Mouse (Mus musculus) forebrain, embryonic 10.5 days (tissue): ENCODE data around the gene Mmp25. TPM values are rescaled to one million over a fixed set of nuclear protein-coding genes. Genes with fewer than 3 reads are reported as not detected.

Experiments used
- DNase-seq: peaks from one replicate; pipeline ENCODE4 v3.0.0-alpha.2; 2017; ENCODE audit warnings: low spot score; ENCODE audit errors: extremely low spot score
- H3K27ac ChIP-seq: fragments of 300-500 bp; sonication (generic); 2 replicates; pipeline ENCODE4 v1.5.1; 2016; ENCODE audit warnings: mild to moderate bottlenecking
- H3K27me3 ChIP-seq: fragments of 300-500 bp; sonication (generic); 2 replicates; pipeline ENCODE4 v1.6.1; 2016; ENCODE audit warnings: mild to moderate bottlenecking; ENCODE audit not compliant: poor library complexity, severe bottlenecking
- H3K36me3 ChIP-seq: fragments of 300-500 bp; sonication (generic); replicated peaks from 2 replicates; pipeline ENCODE4 v1.6.1; 2016; ENCODE audit warnings: mild to moderate bottlenecking, moderate library complexity
- H3K4me1 ChIP-seq: fragments of 300-500 bp; sonication (generic); 2 replicates; pipeline ENCODE4 v1.6.1; 2016
- H3K4me3 ChIP-seq: fragments of 300-500 bp; sonication (generic); 2 replicates; pipeline ENCODE4 v1.5.1; 2016; ENCODE audit warnings: mild to moderate bottlenecking, moderate library complexity
- H3K9me3 ChIP-seq: fragments of 300-500 bp; sonication (generic); 2 replicates; pipeline ENCODE4 v1.6.1; 2016; ENCODE audit warnings: mild to moderate bottlenecking, moderate library complexity
- WGBS: fragments of 180-500 bp; shearing (Covaris S2); methylation state at CpG from one replicate; pipeline ENCODE4 v1.1.7; 2016; 5-methylcytosine and 5-hydroxymethylcytosine counted together
- polyA plus RNA-seq: library from polyadenylated mRNA; unstranded; fragments of >200 nt; fragmentation: Nextera tagmentation; extraction: Ambion mirVana; gene quantifications from 2 replicates; pipeline ENCODE4 v1.2.1, GENCODE M21; 2016

Mmp25 gene
- polyA plus RNA-seq, 1 experiment from 2014 or later: 0.84 TPM

- H3K9me3 ChIP-seq: no peaks in the 10 kb centered on the region
- WGBS: 9% methylated on average over 15 of the region's 15 CpGs
- DNase-seq: no peak
- peak overlapping the region; percentile 67 for H3K27ac ChIP-seq
- peaks cover 1% of the 10 kb centered on the region for H3K36me3 ChIP-seq
- peaks cover 66% of the 10 kb centered on the region for H3K27me3 ChIP-seq
- H3K4me1 ChIP-seq: peaks cover 62% of the 10 kb centered on the region
- H3K4me3 ChIP-seq: peak overlapping the region; percentile 65
These were observed 30.6 kb upstream of the Mmp25 start for GRCm38 (mm10) chr17:23675564-23676281.

GRCm38 (mm10) chr17:23675127-23675526 is 30.1 kb upstream of the Mmp25 start:
- H3K4me1 ChIP-seq: peaks cover 62% of the 10 kb centered on the region
- 44% methylated on average over 5 of the region's 5 CpGs for WGBS
- DNase-seq: no peak
- H3K27ac ChIP-seq: no peak overlapping the region
- H3K9me3 ChIP-seq: no peaks in the 10 kb centered on the region
- H3K36me3 ChIP-seq: peaks cover 7% of the 10 kb centered on the region
- H3K4me3 ChIP-seq: peak overlapping the region; percentile 68; the same call in 1 of the 2 replicates
- peaks cover 60% of the 10 kb centered on the region for H3K27me3 ChIP-seq

GRCm38 (mm10) chr17:23674271-23674952 is 29.3 kb upstream of the Mmp25 start:
- H3K9me3 ChIP-seq: no peaks in the 10 kb centered on the region
- peaks cover 53% of the 10 kb centered on the region for H3K27me3 ChIP-seq
- 49% methylated on average over 9 of the region's 9 CpGs for WGBS
- peak overlapping the region; percentile 93 for H3K27ac ChIP-seq
- peaks cover 14% of the 10 kb centered on the region for H3K36me3 ChIP-seq
- peak overlapping the region; percentile 68 for H3K4me3 ChIP-seq
- no peak for DNase-seq
- H3K4me1 ChIP-seq: peaks cover 58% of the 10 kb centered on the region

- DNase-seq: peak; percentile 94
- Histone ChIP-seq H3K27ac (peak within 1 kb of the TSS; percentile 93), H3K9me3 (no peaks in the 10 kb centered on the region), H3K4me3 (peak within 1 kb of the TSS; percentile 68), H3K4me1 (peaks cover 53% of the 10 kb centered on the region), H3K27me3 (peaks cover 44% of the 10 kb centered on the region), H3K36me3 (peaks cover 23% of the 10 kb centered on the region)
- WGBS: under 1% methylated on average over 45 of the region's 45 CpGs
These were observed 28.5 kb upstream of the Mmp25 start, which contains the start of the genes Hcfc1r1 and Thoc6 for GRCm38 (mm10) chr17:23673424-23674073. TSS of gene Hcfc1r1 (plus strand) at chr17:23673596. TSS of gene Thoc6 (minus strand) at chr17:23673882.

GRCm38 (mm10) chr17:23672761-23673160 is 27.7 kb upstream of the Mmp25 start:
- Histone ChIP-seq H3K9me3 (no peaks in the 10 kb centered on the region), H3K27ac (no peak overlapping the region), H3K36me3 (peaks cover 31% of the 10 kb centered on the region), H3K4me1 (peaks cover 52% of the 10 kb centered on the region), H3K4me3 (peak overlapping the region; percentile 68), H3K27me3 (peaks cover 36% of the 10 kb centered on the region)
- 70% methylated on average over 3 of the region's 3 CpGs for WGBS
- DNase-seq: no peak

GRCm38 (mm10) chr17:23671519-23671918 is 26.4 kb upstream of the Mmp25 start:
- H3K9me3 ChIP-seq: no peaks in the 10 kb centered on the region
- no peak overlapping the region for H3K4me3 ChIP-seq
- DNase-seq: no peak
- H3K4me1 ChIP-seq: peaks cover 39% of the 10 kb centered on the region
- H3K27ac ChIP-seq: no peak overlapping the region
- H3K27me3 ChIP-seq: peaks cover 25% of the 10 kb centered on the region
- H3K36me3 ChIP-seq: peaks cover 43% of the 10 kb centered on the region
- WGBS: 94% methylated on average over 3 of the region's 3 CpGs

- Histone ChIP-seq H3K4me1 (peaks cover 36% of the 10 kb centered on the region), H3K27me3 (peaks cover 15% of the 10 kb centered on the region), H3K36me3 (peaks cover 48% of the 10 kb centered on the region), H3K9me3 (no peaks in the 10 kb centered on the region), H3K4me3 (no peak overlapping the region), H3K27ac (no peak overlapping the region)
- WGBS: 91% methylated on average over 7 of the region's 7 CpGs
- DNase-seq: no peak
These were observed 25.5 kb upstream of the Mmp25 start for GRCm38 (mm10) chr17:23670516-23671074.

GRCm38 (mm10) chr17:23665511-23665910 is 20.4 kb upstream of the Mmp25 start:
- 80% methylated on average over 14 of the region's 14 CpGs for WGBS
- Histone ChIP-seq H3K27ac (peak overlapping the region; percentile 44; the same call in 1 of the 2 replicates), H3K4me3 (no peak overlapping the region), H3K27me3 (peaks cover 31% of the 10 kb centered on the region), H3K9me3 (no peaks in the 10 kb centered on the region), H3K4me1 (peaks cover 26% of the 10 kb centered on the region), H3K36me3 (peaks cover 49% of the 10 kb centered on the region)
- DNase-seq: no peak

GRCm38 (mm10) chr17:23664556-23665021 is 19.5 kb upstream of the Mmp25 start:
- Histone ChIP-seq H3K9me3 (no peaks in the 10 kb centered on the region), H3K4me3 (no peak overlapping the region), H3K27me3 (peaks cover 40% of the 10 kb centered on the region), H3K27ac (no peak overlapping the region), H3K36me3 (peaks cover 40% of the 10 kb centered on the region), H3K4me1 (peaks cover 29% of the 10 kb centered on the region)
- WGBS: 11% methylated on average over 5 of the region's 5 CpGs
- no peak for DNase-seq

GRCm38 (mm10) chr17:23661526-23661925 is 16.4 kb upstream of the Mmp25 start:
- Histone ChIP-seq H3K4me3 (no peak overlapping the region), H3K27ac (no peak overlapping the region), H3K27me3 (peaks cover 50% of the 10 kb centered on the region), H3K4me1 (peaks cover 29% of the 10 kb centered on the region), H3K36me3 (peaks cover 9% of the 10 kb centered on the region), H3K9me3 (no peaks in the 10 kb centered on the region)
- WGBS: 4% methylated on average over 9 of the region's 9 CpGs
- DNase-seq: no peak

GRCm38 (mm10) chr17:23660876-23661200 is 15.8 kb upstream of the Mmp25 start:
- H3K4me3 ChIP-seq: 0 out of 2 replicates have a peak overlapping the region, but pooled peaks have one; percentile 29

GRCm38 (mm10) chr17:23660117-23660875 is 15.2 kb upstream of the Mmp25 start, which contains the start of gene Bicdl2:
TSS of gene Bicdl2 (plus strand) at chr17:23660506.
- peaks cover 50% of the 10 kb centered on the region for H3K27me3 ChIP-seq

More at GRCm38 (mm10) chr17:23660876-23661200, 15.8 kb upstream of the Mmp25 start:
- WGBS: 4% methylated on average over 14 of the region's 14 CpGs
- no peaks in the 10 kb centered on the region for H3K9me3 ChIP-seq
- DNase-seq: no peak
- 0 out of 2 replicates have a peak, but pooled peaks cover 4% of the 10 kb centered on the region for H3K36me3 ChIP-seq
- peaks cover 50% of the 10 kb centered on the region for H3K27me3 ChIP-seq
- H3K4me1 ChIP-seq: peaks cover 26% of the 10 kb centered on the region
- no peak overlapping the region for H3K27ac ChIP-seq

More at GRCm38 (mm10) chr17:23660117-23660875, 15.2 kb upstream of the Mmp25 start, which contains the start of gene Bicdl2:
- H3K36me3 ChIP-seq: 0 out of 2 replicates have a peak, but pooled peaks cover 1% of the 10 kb centered on the region
- no peak within 1 kb of the TSS for H3K27ac ChIP-seq
- H3K4me1 ChIP-seq: peaks cover 20% of the 10 kb centered on the region
- DNase-seq: no peak
- 5% methylated on average over 27 of the region's 27 CpGs for WGBS
- peak within 1 kb of the TSS; percentile 29; the same call in 1 of the 2 replicates for H3K4me3 ChIP-seq
- no peaks in the 10 kb centered on the region for H3K9me3 ChIP-seq
